Mouse (Mus musculus) midbrain, embryonic 12.5 days (tissue): ENCODE results near the gene Cobl. TPM values are rescaled to one million over a fixed set of nuclear protein-coding genes. Genes with fewer than 3 reads are reported as not detected.
A peak's percentile ranks its signal among the peaks of the same experiment; 100 is the strongest.

ENCODE experiments used
- ATAC-seq: fragments of 200-750 bp; cut with Nextera tagmentation; 2 replicates; pipeline ENCODE4 v1.8.0; 2017; ENCODE audit warnings: low read depth, moderate TSS enrichment, moderate library complexity; ENCODE audit not compliant: low FRiP score
- H3K27ac ChIP-seq: fragments of 300-500 bp; sonication (generic); replicated peaks from 2 replicates; pipeline ENCODE4 v1.5.1; 2016; ENCODE audit warnings: mild to moderate bottlenecking
- H3K27me3 ChIP-seq: fragments of 300-500 bp; sonication (generic); 2 replicates; pipeline ENCODE4 v1.6.1; 2016; ENCODE audit warnings: mild to moderate bottlenecking
- H3K36me3 ChIP-seq: fragments of 300-500 bp; sonication (generic); 2 replicates; pipeline ENCODE4 v1.6.1; 2016
- H3K4me1 ChIP-seq: fragments of 300-500 bp; sonication (generic); 2 replicates; pipeline ENCODE4 v1.6.1; 2016
- H3K4me2 ChIP-seq: fragments of 300-500 bp; sonication (generic); replicated peaks from 2 replicates; pipeline ENCODE4 v1.6.1; 2016; ENCODE audit warnings: mild to moderate bottlenecking, moderate library complexity
- H3K4me3 ChIP-seq: fragments of 300-500 bp; sonication (generic); 2 replicates; pipeline ENCODE4 v1.5.1; 2016; ENCODE audit warnings: mild to moderate bottlenecking
- H3K9ac ChIP-seq: fragments of 300-500 bp; sonication (generic); replicated peaks from 2 replicates; pipeline ENCODE4 v1.6.1; 2016; ENCODE audit warnings: mild to moderate bottlenecking, moderate library complexity
- H3K9me3 ChIP-seq: fragments of 300-500 bp; sonication (generic); 2 replicates; pipeline ENCODE4 v1.6.1; 2016; ENCODE audit warnings: mild to moderate bottlenecking
- WGBS: fragments of 180-500 bp; shearing (Covaris S2); methylation state at CpG from one replicate; pipeline ENCODE4 v1.1.7; 2016; 5-methylcytosine and 5-hydroxymethylcytosine counted together
- polyA plus RNA-seq: library from polyadenylated mRNA; unstranded; fragments of >200 nt; fragmentation: Nextera tagmentation; extraction: Ambion mirVana; gene quantifications from 2 replicates; pipeline ENCODE4 v1.2.1, GENCODE M21; 2016

The Cobl gene
- polyA plus RNA-seq, 1 experiment from 2014 or later = 4.0 TPM

- no peaks in the 10 kb centered on the region for H3K36me3 ChIP-seq
- no peaks in the 10 kb centered on the region for H3K9me3 ChIP-seq
- H3K9ac ChIP-seq = no peak overlapping the region
- no peaks in the 10 kb centered on the region for H3K27me3 ChIP-seq
- H3K4me1 ChIP-seq = no peaks in the 10 kb centered on the region
- 91% methylated on average over 10 of the region's 10 CpGs for WGBS
- no peak overlapping the region for H3K4me3 ChIP-seq
- H3K4me2 ChIP-seq = no peak overlapping the region
- no peak overlapping the region for H3K27ac ChIP-seq
- ATAC-seq = peak; percentile 20; the same call in 1 of the 2 replicates
Measured at GRCm38 (mm10) chr11:12232041-12232742, 232.6 kb downstream of the Cobl start.

GRCm38 (mm10) chr11:12231481-12232035, 233.2 kb downstream of the Cobl start:
- H3K9me3 ChIP-seq = no peaks in the 10 kb centered on the region
- 73% methylated on average over 6 of the region's 6 CpGs for WGBS

GRCm38 (mm10) chr11:12229411-12229810, 235.3 kb downstream of the Cobl start:
- H3K4me2 ChIP-seq = no peak overlapping the region
- no peaks in the 10 kb centered on the region for H3K9me3 ChIP-seq
- H3K4me1 ChIP-seq = no peaks in the 10 kb centered on the region
- 89% methylated on average over 7 of the region's 7 CpGs for WGBS
- H3K9ac ChIP-seq = no peak overlapping the region
- no peak for ATAC-seq
- H3K4me3 ChIP-seq = no peak overlapping the region
- no peaks in the 10 kb centered on the region for H3K27me3 ChIP-seq
- no peak overlapping the region for H3K27ac ChIP-seq
- no peaks in the 10 kb centered on the region for H3K36me3 ChIP-seq

More at GRCm38 (mm10) chr11:12231481-12232035, 233.2 kb downstream of the Cobl start:
- no peaks in the 10 kb centered on the region for H3K4me1 ChIP-seq
- H3K27me3 ChIP-seq = no peaks in the 10 kb centered on the region
- no peak overlapping the region for H3K4me2 ChIP-seq
- H3K36me3 ChIP-seq = no peaks in the 10 kb centered on the region
- 0 out of 2 replicates have a peak, but pooled peaks have one; percentile 11 for ATAC-seq
- no peak overlapping the region for H3K9ac ChIP-seq
- H3K27ac ChIP-seq = no peak overlapping the region
- no peak overlapping the region for H3K4me3 ChIP-seq

GRCm38 (mm10) chr11:12227343-12227742, 237.4 kb downstream of the Cobl start:
- WGBS = 92% methylated on average over 3 of the region's 3 CpGs

GRCm38 (mm10) chr11:12219594-12220530, 244.9 kb downstream of the Cobl start:
- Histone ChIP-seq H3K9ac (no peak overlapping the region), H3K4me1 (no peaks in the 10 kb centered on the region), H3K27me3 (no peaks in the 10 kb centered on the region), H3K27ac (no peak overlapping the region), H3K9me3 (no peaks in the 10 kb centered on the region), H3K36me3 (no peaks in the 10 kb centered on the region), H3K4me3 (no peak overlapping the region), H3K4me2 (no peak overlapping the region)
- ATAC-seq = 0 out of 2 replicates have a peak, but pooled peaks have one; percentile 27
- 44% methylated on average over 4 of the region's 4 CpGs for WGBS

More at GRCm38 (mm10) chr11:12227343-12227742, 237.4 kb downstream of the Cobl start:
- Histone ChIP-seq H3K27me3 (no peaks in the 10 kb centered on the region), H3K27ac (no peak overlapping the region), H3K36me3 (no peaks in the 10 kb centered on the region), H3K4me1 (no peaks in the 10 kb centered on the region), H3K4me3 (no peak overlapping the region), H3K9ac (no peak overlapping the region), H3K9me3 (no peaks in the 10 kb centered on the region), H3K4me2 (no peak overlapping the region)
- ATAC-seq = no peak

GRCm38 (mm10) chr11:12216897-12217296, 247.9 kb downstream of the Cobl start:
- no peaks in the 10 kb centered on the region for H3K4me1 ChIP-seq
- H3K27me3 ChIP-seq = no peaks in the 10 kb centered on the region
- H3K36me3 ChIP-seq = no peaks in the 10 kb centered on the region
- no peak for ATAC-seq
- no peak overlapping the region for H3K4me3 ChIP-seq
- 83% methylated on average over 1 of the region's 1 CpGs for WGBS
- no peak overlapping the region for H3K4me2 ChIP-seq
- no peak overlapping the region for H3K9ac ChIP-seq
- H3K27ac ChIP-seq = no peak overlapping the region
- H3K9me3 ChIP-seq = no peaks in the 10 kb centered on the region

GRCm38 (mm10) chr11:12215582-12215981, 249.2 kb downstream of the Cobl start:
- ATAC-seq = no peak
- Histone ChIP-seq H3K9me3 (no peaks in the 10 kb centered on the region), H3K9ac (no peak overlapping the region), H3K27me3 (no peaks in the 10 kb centered on the region), H3K36me3 (no peaks in the 10 kb centered on the region), H3K4me1 (no peaks in the 10 kb centered on the region), H3K4me2 (no peak overlapping the region), H3K4me3 (no peak overlapping the region), H3K27ac (no peak overlapping the region)
- 85% methylated on average over 1 of the region's 1 CpGs for WGBS

GRCm38 (mm10) chr11:12208574-12208973, 256.2 kb downstream of the Cobl start:
- no peaks in the 10 kb centered on the region for H3K36me3 ChIP-seq
- ATAC-seq = no peak
- no peak overlapping the region for H3K4me3 ChIP-seq
- WGBS = 78% methylated on average over 2 of the region's 2 CpGs
- H3K9me3 ChIP-seq = no peaks in the 10 kb centered on the region
- no peak overlapping the region for H3K9ac ChIP-seq
- H3K4me2 ChIP-seq = no peak overlapping the region
- H3K27me3 ChIP-seq = no peaks in the 10 kb centered on the region
- no peak overlapping the region for H3K27ac ChIP-seq
- no peaks in the 10 kb centered on the region for H3K4me1 ChIP-seq

GRCm38 (mm10) chr11:12205201-12206161, 259.3 kb downstream of the Cobl start:
- H3K9ac ChIP-seq = no peak overlapping the region
- no peaks in the 10 kb centered on the region for H3K9me3 ChIP-seq
- H3K4me1 ChIP-seq = no peaks in the 10 kb centered on the region
- no peaks in the 10 kb centered on the region for H3K27me3 ChIP-seq
- H3K27ac ChIP-seq = no peak overlapping the region
- H3K4me3 ChIP-seq = no peak overlapping the region
- no peak for ATAC-seq
- H3K4me2 ChIP-seq = no peak overlapping the region
- H3K36me3 ChIP-seq = no peaks in the 10 kb centered on the region
- WGBS = 70% methylated on average over 6 of the region's 6 CpGs

- Histone ChIP-seq H3K9me3 (no peaks in the 10 kb centered on the region), H3K4me2 (no peak overlapping the region), H3K4me1 (no peaks in the 10 kb centered on the region), H3K4me3 (no peak overlapping the region), H3K36me3 (no peaks in the 10 kb centered on the region), H3K27me3 (no peaks in the 10 kb centered on the region), H3K9ac (no peak overlapping the region), H3K27ac (no peak overlapping the region)
- 92% methylated on average over 4 of the region's 4 CpGs for WGBS
- no peak for ATAC-seq
Measured at GRCm38 (mm10) chr11:12199441-12199840, 265.3 kb downstream of the Cobl start.

GRCm38 (mm10) chr11:12198700-12199349, 265.9 kb downstream of the Cobl start:
- H3K4me1 ChIP-seq = no peaks in the 10 kb centered on the region
- H3K4me2 ChIP-seq = no peak overlapping the region
- no peaks in the 10 kb centered on the region for H3K36me3 ChIP-seq
- H3K4me3 ChIP-seq = no peak overlapping the region
- no peaks in the 10 kb centered on the region for H3K27me3 ChIP-seq
- WGBS = 93% methylated on average over 6 of the region's 6 CpGs
- H3K9me3 ChIP-seq = no peaks in the 10 kb centered on the region
- ATAC-seq = no peak
- no peak overlapping the region for H3K9ac ChIP-seq
- no peak overlapping the region for H3K27ac ChIP-seq
